Mouse (Mus musculus) ZHBTc4 (cell line): ENCODE data around the gene Grm8.
"Not testable (repeated sequence)": the region's sequence is repeated elsewhere in the genome, so short reads cannot be mapped to it uniquely, and the experiment has no call there.

Source experiments
- DNase-seq: peaks from one replicate; pipeline ENCODE4 v3.0.0-alpha.2; 2011; ENCODE audit warnings: low read depth, low spot score

Gene Grm8

DNA sequence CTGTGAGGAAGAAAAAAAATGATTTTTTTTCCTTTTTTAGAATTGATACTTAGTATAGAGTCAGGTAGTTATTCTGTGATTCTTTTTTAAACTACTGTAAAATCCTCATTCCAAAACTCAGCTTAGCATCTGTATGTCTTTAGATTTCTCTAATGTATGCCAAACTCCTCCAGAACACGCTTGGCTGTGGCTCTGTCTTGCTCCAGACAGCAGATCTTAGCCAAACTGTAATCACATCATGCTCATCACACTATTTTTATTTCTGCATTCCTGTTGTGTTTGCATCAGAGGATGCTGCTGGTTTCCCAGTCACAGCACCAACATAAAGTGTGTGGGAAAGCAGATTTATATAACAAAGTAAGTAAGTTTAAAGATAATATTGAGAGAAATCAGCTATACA, 249.2 kb downstream of the Grm8 start:
- DNase-seq, result no peak

DNA sequence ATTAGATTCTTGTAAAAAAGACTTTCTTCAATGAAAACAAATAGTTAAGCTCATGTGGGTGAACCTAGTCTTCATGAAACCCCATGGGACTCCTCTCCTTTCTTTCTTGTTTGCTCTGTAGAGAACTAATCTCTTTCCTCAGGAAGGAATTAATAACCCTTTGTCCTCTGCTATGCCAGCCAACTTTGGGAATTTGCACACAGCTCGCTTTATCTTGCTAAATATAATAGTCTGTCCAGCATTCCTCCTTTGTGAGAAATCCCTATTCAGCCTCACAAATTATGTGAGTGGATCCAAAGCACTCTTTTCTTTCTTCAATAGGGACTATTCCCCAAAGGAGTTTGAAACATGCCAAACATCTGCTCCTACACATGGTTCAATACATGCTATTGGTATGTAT, 285.3 kb downstream of the Grm8 start:
- DNase-seq, result no peak

DNA sequence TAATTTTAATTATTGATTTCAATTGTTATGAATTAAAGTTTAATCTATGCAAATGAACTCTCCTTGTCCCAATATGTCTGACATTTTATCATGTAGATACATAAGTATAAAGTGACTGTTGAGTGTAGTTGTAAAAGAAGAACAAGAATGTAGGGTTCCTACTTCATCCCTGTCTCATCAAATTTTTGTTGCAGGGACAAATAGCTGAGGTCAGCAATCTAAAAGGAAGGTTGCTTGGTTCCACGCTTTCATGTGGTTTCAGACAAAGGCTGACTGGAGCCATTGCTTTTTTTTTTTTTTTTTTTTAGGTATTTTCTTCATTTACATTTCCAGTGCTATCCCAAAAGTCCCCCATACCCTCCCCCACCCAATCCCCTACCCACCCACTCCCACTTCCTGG, 298.8 kb downstream of the Grm8 start:
- no peak for DNase-seq

DNA sequence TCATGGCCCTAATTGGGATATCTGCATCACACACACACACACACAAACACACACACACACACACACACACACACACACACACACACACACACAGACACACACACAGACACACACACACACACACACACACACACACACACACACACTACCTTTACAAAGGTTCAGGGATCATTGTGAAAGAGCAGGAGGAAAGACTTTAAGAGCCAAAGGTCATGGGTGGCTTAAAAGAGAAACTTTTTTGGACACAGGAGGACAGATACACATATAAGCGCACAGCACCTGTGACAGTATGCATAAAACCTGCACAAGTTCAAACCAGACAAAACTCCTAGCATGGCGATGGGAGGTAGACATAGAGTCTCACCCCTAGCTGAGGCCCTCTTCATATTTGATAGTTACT, 315.2 kb downstream of the Grm8 start:
- DNase-seq, result not testable (repeated sequence)

DNA sequence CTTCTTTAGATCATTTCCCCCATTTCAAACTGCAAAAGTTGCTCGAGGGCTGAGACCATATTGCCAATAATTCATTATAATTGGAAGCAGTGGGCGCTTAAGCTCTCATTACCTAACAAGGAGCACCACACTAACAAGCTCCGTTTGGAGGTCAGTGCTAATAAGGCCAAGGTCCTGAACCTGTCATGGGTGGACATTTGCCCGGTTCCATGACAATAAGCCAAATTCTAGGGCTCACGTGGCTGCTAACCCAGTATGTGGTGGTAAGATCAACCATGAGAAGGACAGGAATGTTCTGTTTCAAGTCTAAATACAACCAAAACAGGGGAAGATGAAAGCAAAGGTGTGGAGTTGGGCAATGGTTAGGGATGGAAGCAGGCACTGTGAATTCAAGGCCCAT, 322.2 kb downstream of the Grm8 start:
- no peak for DNase-seq

DNA sequence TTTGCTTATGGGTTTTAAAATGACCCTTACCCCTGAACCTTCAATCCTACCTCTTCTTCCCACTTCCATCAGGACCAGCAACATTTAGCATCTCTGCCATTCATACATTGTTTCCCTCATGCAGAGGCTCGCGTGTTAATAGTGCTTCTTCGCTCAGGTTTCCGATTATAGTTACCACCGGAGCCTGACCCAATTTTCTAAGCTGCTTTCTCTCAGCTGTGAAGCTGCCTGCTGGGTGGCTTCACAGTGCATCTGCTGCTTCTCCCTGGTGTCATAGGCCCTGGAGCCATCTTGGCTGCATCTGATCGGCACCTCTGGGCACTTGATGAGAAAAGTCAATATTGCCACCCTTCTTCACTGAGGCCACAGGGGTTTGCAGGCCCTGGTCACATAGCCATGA, 325.0 kb downstream of the Grm8 start:
- no peak for DNase-seq

DNA sequence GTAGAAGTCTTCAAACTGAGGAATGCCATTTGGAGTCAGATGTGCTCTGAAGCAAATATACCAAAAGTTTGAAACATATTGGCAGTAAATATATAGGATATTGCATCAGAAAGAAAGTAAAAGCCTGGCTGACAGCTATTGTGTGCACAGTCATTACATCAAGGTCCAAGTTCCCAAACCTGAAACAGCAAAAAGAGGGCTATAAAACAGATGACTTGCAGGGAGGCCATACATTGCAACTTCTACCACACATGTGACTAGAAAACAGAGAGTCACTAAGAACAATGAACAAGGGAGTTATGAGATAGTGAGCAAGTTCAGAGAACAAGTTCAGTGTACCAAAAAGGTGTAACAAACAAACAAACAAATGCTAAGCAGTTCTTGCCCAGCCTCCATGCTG, 328.2 kb downstream of the Grm8 start:
- DNase-seq, result no peak

DNA sequence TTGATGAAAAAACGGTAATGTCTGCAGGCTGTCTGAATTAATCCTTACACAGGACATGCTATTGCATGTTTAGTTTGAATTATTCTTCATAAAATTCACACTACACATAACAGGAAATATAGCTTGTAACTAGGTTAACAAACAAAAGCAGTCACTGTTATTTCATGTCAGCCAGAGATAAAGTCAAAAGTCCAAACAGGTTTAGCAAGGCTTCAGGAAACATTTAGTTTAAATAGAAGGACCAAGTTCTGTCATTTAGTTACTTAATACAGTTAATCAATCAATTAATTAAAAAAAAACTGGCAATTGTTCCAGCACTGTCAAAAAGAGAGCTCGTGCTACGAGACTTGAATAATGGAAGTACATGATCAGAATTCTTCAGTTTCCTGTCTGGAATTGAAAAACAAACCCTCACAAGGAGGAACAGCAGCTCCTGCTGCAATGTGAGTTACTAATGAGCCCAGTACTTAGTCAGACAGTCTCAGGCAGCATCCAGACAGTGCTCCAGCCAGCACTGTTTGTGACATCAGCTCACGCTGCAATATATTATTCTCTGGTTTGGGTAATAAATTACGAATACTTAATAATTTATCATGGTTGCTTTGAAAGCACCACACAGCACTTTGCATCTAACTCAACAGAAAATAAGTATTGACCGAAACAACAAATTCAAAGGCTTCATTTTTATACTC, 334.0 kb downstream of the Grm8 start:
- no peak for DNase-seq

DNA sequence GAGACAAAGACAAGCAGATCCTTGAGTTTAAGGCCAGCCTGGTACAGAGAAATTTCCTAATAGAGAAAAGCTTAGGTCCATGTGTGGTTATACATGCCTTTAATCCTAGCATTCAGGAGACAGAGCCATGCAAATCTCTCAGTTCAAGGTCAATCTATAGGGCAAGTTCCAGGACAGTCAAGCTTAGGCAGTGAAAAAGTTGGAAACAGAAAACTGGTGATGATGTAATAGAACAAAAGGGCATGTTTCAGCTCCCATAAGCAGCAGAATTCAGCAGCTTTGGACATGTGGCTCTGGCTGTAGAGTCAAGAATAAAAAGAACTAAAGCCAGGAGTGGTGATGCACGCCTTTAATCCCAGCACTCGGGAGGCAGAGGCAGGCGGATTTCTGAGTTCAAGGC, 336.2 kb downstream of the Grm8 start:
- DNase-seq, result peak; percentile 1

DNA sequence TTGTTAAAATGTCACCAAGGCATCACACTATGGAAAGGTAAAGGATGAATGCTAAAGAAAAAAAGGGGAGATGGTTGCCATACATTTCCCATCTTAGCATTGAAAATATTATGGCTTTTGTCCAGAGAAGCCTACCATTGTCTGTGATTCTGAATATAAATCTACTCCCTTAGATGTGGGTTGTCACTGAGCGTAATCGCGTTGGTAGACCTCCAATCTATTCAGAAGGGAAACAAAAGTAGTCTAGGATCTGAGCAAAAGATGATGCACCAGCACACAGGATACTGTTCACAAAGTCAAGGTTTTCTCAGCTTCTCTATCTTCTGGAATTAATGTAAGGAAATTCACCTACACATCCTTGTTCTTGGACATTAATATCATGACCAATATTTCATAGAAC, 345.4 kb downstream of the Grm8 start:
- no peak for DNase-seq

DNA sequence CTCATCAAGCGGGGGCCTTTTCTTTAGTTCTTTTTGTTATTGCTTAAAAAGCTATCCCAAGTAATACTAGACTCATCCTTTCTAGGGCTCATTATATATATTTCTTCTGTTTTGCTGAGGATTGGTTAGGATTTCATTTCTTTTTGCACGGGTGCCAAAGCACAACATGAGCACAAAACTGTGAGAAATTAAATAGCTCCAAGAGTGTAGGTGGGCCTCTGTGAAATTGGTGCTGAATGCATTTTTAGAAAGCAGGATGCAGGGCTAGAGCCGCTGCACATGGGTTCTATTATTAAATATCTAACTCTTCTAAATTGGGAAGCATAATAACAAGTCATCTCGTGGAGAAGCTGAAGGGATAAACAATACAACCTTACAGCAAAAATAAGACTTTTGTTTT, 345.8 kb downstream of the Grm8 start:
- no peak for DNase-seq

DNA sequence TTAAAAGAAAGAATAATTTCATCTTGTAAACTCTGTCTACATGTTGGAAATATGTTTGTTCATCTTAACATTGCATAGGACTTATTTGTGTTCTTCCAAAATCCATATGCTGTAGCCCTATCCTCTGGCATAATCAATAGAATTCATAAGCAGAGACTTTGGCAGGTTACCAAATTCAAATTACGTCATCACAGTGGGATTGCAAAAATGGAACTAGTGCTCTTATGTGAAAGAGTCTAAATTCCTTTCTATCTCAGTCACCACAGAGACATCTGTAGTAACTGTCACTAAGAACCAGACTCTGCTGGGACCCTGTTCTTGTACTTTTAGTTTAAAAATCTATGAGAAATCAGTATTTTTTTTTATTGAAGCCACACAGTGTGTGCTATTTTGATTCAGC, 352.7 kb downstream of the Grm8 start:
- no peak for DNase-seq

DNA sequence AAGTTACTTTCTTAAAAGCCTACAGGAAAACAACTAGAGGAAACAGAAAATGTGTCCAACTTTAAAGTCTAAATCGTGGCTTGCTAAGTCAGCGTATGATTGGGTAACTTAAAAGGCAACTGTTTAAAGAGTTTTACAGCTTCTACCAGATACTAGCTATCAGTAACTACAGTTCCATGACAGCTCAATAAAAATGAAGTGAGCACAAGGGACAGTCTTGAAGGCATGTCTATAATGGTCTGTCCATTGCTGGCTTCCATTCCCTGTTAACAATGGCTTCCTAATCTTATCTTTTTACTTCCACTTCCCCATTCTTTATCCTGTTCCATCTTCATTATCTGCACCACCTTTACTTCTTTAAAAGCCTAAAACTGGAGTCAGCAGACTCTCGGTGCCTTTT, 353.6 kb downstream of the Grm8 start:
- DNase-seq, result no peak

DNA sequence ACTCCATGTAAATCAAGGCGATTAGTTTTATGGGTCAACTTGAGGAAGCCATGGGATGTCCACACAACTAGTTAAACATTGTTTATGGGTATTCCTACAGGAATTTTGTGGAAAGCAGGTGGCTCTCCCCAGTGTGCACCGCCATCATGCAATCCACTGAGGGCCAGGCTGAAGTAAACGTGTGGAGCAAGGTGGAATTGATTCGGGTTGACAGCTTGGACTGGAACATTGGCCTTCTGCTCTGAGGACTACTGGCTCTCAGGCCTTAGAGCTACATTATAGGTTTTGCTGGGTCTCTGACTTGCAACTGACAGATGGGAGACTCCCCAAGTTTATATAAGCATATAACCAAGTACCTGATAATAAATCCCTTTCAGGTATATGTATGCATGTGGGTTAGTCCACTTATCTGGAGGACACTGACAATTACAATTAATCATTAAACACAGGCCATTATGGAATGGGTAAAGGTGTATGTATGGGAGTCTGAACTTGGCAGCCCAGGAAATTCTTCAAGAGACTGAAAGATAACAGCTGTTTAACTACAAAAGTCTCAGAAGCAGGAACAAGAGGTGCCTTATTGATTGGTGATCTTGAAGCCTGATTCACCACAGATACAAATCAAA, 359.2 kb downstream of the Grm8 start:
- DNase-seq, result no peak

DNA sequence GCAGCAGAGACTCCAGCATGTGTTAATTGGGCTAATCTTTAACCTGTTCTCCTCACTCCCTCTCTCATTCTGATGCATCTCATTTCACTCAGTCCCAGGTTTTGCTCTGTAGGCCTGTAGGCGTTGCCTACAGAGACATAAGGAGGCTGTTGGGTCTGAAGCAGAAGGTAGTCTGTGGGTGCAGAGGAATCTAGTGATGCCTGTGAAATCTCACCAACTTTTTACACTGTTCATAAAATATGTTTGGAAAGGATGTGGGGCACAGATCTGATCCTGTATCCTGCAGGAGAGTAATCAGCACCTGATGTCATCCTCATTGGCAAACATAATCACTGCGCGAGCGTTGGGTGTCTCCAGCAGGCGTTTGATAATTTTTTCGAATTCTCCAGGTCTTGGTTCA, 372.9 kb downstream of the Grm8 start:
- DNase-seq, result no peak

DNA sequence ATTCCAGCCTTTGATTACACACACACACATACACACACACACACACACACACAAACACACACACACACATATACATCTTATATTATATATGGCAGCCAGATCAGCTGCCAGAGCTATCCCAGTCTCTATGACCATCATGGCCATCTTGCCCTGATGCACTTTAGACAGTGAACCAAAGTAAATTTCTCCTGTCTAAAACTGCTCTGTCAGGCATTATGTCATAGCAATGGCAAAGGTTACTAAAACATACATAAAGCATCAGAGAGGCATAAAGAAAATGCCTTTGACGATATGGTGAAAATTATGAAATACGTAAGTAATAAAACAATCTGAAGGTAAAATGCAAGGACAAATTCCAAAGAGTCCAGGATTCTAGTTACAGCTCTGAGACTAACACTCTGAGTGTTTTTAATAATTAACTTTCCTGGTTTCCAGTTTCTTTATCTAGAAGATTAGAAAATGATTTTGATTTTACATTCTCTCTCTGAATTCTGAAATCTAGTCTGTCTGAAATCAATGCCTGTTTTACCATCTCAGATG, 381.6 kb downstream of the Grm8 start:
- DNase-seq, result no peak

DNA sequence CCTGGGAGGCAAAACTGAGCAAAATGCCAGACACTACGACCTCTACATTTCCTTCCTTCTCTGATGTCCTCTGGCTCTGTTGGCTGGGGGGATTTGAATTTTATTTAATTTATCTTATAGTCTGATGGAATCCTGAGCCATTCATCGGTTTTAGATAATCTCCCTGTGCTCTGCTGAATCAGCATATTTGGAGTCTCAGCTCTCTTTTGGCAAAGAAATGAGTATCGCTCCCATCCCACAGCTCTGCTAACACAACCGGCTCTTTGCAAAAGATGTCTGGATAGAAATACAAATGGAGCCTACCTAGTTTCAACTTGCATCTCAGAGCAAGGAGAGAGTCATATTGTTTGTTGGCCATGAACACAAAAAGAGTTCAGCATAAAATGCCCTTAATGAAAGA, 388.5 kb downstream of the Grm8 start:
- no peak for DNase-seq

DNA sequence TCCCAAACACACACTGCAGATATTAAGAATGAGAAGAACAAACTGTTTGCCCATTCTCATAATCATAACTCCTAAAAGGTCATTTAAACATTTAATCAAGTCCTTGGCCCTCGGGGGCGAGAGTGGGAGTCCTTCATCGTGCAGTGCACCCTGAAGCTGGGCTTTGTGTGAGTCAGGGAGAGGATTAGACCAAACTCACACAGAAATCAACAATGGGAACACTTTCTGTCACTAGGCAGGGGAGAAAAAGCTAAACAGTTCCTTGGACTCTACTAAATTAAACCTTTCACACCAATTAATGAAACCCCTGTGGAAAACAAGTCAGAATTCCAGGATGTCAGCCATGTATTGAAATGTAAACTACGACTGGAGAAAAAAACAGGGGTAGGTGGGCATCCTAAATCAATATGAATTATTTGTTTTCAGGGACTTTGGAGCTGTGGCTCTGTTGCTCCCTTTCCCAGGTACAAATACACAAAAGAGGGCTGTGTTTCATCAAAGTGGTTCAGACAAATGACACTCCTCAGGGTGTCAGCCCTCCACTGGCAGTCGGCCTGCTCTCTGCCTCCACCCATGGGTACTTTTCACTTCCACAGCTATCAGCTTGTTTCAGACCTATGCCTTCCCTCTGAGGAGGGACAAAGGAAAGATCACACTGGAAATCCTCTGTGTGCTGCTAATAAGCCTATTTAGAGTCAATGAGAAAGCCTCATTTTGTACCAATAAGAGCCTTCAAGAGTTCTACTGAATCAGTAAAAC, 389.1 kb downstream of the Grm8 start:
- DNase-seq, result no peak

DNA sequence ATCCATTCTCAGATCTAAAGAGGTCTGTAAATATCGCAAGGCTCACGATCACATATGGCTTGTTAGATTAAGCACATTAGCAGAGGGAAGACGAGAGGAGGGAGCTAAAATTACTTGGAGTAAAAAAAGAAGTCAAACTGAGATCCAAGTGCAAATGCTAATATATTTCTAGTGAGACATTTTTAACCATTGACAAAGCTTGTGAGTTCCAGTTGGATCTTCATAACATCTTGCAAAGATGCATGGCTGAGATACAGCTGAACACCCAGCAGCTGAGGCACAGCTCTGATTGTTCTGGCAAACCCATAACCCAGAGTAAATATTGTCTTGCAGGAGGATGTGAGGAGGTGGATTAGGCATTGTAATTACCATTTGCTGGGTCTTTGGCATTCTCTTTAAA, 445.6 kb downstream of the Grm8 start:
- no peak for DNase-seq

DNA sequence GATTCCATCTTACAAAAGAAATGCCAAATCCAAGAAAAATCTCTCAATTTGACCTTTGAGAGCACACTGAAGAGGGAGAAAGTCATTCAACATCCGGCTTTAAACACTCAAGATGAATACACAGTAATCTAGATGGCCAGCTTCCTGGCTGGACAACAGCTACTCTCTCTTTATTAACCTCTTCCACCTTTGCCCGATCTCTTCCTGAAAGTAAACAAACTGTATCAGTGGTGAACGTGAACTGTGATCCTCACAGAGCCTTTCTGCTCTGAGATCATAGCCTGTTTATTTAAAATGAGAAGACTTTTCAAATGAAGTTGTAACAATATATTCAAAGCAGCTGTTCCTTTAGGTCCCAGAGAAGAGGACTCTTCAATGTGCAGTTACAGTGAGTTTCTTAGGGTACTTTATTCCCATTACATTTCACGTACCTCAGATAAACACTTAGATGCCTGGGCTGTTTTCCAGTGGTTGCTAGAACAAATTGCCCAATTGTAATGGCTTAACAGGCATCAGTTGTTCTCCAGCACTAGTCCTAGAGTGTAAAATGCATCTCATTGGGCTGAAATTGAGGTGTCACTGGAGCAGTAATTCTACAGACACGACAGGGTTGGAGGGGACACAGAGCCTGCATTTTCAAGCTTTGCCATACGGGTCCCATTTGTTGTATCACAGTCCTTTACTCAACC, 473.1 kb downstream of the Grm8 start:
- DNase-seq, result no peak

DNA sequence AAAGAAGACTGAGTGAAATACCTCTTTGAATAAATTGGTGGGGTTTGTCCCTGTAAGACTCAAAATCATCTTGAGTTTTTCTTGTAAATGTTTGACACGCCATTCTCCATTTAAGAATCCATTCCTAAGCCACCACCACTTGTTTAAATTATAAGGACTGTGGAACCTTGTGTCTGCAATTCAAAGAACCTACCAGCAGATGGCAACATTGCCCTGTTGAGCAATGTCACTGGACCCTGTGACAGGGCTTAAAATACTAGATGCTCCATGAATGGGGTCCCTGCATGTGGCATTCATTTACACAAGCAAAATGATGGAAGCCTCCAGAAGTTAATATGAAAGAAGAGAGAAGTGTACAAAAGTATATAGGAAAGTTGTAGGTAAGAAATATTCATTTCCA, 477.5 kb downstream of the Grm8 start:
- DNase-seq, result peak; percentile 67

DNA sequence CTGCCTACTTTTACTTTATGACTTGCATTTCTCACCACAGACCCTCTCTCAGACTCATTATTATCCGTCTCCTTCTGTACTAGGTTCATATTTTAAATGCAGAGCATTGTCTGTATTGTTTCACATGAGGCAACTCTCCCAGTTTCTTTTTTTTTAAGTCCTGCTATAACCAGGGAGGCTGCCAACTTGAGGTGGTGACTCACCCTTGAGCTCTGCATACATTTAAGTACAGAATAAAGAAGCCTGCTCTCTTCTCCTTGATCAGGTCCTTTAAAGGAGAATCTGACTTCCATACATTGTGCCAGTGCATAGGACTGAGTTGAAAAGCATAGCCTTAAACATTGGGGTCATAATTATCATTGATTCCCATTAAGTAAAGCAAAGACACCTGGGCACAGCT, 488.5 kb downstream of the Grm8 start:
- no peak for DNase-seq
